Mouse (Mus musculus) thymus, postnatal 14 days (tissue): ENCODE results near the gene Cdh4.

Experiments used
- DNase-seq: peaks from one replicate; pipeline ENCODE4 v3.0.0; 2021

Cdh4 gene

DNA sequence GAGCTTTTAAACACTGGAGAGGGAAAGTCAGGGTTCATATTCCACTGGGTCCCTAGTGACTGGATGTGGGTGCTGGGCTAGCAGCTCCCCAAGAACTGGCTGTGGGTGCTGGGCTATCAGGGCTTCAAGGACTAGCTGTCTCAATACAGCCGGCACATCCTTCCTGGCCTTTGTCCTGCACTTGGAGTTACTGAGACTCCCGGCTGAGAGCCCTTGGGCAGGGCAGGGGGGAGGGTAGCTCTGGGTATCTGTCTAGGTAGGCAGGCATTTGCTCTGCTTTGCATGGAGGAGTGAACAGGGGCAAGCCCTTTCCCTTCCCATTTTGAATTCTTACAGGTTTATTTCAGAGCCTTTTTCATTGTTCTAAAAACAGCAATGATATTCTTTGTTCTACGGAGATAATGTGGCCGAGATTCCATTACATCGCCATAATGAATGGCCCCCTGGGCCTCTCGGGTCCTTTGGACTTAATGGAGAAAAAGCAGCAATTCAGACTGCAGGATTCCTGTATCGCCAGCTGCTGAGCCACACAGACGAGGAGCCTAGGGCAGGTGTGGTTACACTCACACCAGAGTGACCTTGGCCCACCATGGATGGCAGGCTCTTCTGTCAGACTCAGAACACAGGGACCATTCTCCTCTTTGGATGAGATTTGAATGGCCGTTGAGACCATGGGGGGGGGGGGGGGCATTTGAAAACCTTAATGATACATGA is 97.5 kb downstream of the Cdh4 start:
- no peak for DNase-seq

DNA sequence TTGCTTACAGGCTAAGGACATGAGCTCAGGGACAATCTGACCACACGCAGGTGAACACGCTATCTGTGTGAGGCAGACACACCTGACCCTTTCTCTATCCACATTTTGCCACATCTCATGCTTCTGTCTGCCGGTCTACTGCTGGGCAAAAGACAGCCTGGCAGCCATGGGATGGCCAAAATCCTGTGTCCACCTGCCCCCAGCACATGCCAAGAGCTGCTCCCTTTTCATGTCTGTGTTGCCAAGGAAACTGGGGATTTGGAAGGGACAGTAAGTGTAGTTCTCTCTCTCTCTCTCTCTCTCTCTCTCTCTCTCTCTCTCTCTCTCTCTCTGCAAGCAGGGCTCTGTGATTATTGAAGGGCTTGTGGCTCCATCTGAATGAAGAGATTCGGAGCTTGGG is 98.9 kb downstream of the Cdh4 start:
- DNase-seq = no peak

DNA sequence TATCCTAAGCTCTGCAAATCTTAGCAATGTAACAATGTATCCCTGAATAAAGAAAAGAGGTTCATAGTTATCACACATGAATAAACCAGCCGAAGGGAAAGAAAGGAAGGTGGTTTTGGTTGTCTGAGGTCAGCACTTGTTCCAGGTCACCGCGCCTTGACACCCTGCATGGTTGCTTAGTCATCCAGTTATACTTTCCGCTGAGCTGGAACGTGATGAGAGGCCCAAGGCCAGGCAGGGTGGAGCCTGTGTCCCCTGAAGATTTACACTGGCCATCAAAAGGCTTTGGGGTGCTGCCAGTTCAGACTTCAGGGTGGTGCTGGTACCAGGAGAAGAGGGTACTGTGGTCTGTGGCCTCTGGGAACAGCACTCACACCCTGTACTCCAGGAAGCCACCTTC is 105.4 kb downstream of the Cdh4 start:
- no peak for DNase-seq

DNA sequence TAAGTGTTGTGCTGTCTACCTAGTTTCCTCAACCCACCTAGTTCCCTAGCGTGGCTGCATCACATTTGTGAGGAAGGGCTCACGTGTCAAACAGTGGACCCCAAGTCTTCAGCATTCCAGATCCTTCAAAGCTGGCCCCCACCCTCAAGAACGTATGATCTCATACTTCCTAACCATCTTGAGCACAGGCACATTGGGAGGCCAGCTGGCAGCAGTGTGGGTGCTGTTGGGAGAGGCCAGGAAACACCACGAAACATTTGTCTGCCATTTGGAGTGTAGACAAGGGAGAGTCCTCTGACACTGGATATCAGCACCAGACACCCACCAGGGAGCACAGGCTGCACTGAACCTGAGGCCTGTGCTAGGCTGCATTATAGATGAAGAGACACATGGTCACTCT is 113.7 kb downstream of the Cdh4 start:
- no peak for DNase-seq

DNA sequence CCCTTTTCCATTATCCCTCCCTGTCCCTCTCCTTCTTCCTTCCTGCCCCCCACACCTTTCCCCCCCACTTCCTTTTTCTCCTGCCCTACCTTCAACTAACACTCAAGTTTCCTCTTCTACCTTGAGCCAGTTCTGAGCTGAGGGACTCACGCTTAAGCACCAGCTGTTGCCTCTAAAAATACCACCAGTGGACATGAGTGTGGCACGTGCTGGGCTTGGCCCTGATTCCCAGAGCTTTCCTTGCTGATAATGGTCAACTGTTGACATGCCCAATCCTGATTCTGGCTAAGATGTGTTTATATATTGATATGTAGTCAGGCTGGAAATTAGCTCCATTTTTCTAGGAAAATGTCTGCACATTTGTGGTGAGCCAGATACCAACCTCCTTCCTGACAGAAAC is 120.1 kb downstream of the Cdh4 start:
- DNase-seq = no peak

DNA sequence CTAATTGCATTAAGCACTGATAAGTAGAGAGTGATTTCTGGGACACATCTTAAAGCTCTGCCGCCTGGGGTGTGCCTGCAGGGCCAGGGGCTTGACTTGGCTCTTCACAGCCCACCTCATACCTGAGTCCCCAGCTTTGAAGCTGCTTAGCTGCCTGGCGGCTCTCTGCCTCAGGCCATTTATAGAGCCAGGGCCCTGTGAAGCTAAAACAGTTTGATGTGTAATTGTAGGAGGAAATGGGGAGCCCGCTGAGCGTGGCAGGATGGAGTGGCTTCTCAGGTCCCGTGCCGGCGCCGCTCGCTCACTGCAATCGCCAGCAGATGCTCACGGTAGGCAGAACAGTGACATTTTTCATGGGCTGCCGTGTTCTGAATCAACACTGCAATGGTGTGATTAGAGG is 123.4 kb downstream of the Cdh4 start:
- DNase-seq = no peak

DNA sequence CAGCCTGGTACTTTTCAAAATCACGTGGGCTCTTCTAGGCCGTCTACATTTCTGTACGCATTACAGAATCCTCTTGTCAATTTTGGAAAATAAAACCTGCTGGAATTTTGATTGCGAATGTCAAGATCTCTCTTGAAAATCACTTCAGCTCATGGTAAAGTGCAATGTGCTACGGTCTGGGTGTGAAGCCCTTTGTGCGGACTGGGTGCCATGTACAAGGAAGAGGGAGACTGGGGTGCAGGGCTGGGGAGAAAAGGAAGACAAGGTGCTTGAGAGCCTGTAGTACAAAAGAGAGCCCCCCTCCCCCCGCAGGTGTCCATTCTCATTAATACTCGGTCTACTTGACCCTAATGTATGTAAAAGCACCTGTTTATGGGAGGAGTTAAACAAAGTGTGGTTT is 125.7 kb downstream of the Cdh4 start:
- no peak for DNase-seq

DNA sequence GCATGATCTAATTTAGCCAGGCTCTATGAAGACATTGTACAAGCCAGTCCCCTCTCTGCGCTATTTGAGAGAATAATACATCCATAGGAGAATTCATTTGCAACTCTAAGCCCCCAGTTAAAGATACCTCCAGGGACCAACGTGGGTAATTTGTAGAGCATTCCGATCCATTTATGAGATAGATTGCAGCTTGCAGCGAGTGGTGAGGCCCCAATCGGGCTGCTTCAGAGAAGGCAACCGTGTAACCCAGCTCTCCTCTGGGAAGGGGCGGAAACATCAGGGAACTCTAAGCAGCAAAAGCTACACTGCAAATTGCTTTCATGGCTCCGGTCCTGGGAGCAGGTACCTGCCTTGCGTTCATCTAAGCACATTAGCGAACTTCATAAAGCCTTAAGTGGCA is 126.9 kb downstream of the Cdh4 start:
- no peak for DNase-seq

DNA sequence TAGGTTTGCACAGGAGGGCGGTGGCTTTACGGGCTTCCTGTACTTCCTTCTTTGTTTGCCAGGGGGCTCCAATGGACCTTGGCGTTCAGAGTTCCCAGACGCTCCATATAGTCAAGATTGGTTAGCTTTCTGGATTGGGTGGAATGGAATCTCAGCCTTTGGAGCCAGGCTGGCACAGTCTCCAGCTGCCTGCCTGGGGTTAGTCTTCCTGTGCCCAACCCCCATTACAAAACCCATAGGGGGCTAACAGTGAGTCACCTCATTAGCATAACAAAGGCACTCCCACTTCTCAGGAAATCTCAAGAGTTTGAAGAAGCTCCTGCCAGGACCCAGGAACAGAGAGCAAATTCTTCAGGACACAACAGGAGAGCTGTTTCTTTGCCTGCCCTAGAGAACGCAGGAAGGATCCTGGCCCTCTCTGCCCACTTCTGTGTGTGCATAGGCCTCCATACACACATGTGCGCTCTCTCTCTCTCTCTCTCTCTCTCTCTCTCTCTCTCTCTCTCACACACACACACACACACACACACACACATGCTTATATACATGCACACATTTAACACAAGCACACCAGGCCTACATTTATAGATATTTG is 129.0 kb downstream of the Cdh4 start:
- no peak for DNase-seq

DNA sequence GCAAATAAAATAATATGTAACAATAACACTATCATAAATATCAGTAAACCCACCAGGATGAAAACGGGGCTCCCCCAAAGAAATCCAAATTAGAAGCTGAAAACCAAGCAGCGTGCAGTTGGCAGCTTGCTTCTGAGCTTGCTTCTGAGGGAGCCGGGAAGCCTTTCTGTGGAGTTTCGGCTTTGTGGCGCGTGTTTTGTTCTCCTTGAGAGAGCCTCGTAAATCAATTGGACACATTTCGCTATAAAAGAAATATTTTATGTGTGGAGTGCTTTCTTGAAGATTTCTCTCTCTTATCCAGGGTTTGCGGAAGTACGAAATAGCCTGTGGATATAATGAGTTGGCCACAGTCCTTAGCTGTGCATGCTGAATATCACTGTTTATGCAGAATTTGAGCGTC is 131.1 kb downstream of the Cdh4 start:
- no peak for DNase-seq

DNA sequence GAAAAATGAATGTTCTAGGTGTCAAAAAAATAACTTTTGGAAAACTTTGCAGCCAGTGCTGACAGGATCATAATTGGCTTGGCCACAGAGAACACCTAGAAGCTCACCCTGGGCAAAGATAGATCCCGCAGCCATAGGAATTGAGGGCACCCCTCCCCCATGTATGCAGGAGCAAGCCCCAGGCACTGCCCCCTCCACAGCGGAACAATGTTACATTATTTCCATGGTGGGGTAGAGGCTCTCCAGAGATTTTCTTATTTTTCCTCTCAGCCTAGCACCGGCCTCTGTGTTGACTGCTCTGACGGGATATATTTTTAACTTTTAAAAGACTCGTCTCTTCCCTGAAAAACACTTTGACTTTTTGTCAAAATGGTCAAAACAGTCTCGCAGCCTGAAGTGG is 131.6 kb downstream of the Cdh4 start:
- DNase-seq = no peak

DNA sequence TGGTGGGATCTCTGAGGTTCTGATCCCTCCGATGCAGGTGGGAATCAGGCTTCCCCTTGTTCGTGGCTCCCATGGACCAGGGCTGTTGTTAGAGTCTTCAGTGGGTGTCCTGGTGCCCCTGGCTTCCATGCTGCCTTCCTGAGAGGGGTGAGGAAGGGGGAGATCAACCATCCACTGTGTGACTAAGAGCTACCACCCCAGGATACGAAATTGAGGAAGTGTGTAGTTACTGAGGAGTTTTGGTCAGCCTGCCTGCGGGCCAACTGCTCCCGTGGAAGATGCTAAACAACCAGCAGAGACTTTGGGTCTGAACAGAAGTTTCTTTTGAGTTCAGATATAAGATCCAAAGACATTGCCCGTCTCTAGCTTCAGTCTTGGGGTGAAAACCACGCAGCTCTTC is 133.4 kb downstream of the Cdh4 start:
- no peak for DNase-seq

DNA sequence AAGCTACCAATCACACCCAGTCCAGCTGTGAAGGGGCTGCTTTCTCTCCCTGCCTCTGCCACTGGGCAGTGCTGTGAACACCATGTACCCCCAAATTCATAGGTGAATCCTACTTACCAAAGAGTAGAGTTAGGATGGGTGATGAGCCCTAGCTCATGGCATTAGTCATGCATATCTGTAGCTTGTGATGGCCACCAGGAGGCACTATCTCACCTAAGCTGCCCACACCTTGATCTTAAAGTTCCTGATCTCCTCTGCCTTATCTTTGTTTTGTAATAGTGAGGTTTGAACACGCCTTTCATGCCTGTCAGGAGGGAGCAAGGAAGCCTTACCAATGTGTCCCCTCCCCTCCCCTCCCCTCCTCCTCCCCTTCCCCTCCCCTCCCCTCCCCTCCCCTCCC is 134.0 kb downstream of the Cdh4 start:
- no peak for DNase-seq

DNA sequence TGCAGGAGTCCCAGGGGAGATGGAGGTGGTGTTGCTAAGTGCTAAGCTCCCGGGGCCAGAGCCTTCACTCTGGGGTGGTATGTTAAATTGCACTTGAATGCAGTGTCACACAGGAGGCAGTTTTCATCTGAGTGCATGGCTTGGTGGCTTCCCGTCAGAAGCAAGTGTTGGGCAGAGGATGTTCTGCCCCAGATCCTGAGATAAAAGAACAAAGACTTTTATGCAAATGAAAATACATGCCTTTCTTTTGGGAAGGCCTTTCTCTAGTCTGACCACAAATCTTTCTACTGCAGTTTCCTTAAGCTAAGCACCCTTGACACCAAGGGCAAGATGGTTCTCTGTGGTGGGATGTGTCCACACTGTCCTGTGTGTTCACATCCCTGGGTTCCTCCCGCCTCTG is 136.1 kb downstream of the Cdh4 start:
- no peak for DNase-seq

DNA sequence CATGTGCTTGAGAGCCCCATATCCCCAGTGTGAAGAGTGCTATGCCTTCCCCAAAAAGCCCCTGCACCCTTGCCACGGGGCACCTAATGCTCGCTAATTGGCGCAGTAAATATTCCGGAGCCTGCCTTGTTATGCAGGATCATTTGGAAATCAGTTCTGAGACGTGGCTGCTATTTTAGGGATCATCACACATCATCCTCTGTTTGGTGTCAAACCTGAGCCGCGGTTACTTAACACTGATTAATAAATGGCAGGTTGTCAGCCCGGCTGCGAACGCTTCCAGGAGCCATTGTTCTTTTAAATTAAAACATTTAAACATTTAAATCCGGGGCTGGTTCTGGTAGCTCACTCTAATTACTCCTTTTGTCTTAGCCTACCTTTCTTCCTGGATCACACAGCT is 136.6 kb downstream of the Cdh4 start:
- DNase-seq = no peak

DNA sequence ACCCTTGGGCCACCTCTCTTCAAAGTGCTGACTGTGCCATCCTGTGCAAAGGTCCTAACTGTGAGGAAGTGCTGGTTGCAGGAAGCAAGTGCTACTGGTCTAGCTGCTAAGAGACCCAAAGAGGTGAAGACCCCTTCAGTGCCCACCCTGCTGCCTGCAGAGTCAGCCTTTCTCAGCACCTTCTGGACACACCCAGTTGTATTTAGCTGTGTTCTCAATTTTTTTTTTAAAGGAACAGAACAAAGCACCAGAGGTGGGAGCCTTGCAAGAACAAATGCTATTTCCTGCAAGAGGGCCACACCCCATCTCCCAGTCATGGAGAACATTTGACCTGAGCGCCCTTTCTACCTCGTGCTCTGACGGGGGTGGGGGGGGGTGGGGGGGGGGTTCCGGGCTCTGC is 138.2 kb downstream of the Cdh4 start:
- DNase-seq = no peak

DNA sequence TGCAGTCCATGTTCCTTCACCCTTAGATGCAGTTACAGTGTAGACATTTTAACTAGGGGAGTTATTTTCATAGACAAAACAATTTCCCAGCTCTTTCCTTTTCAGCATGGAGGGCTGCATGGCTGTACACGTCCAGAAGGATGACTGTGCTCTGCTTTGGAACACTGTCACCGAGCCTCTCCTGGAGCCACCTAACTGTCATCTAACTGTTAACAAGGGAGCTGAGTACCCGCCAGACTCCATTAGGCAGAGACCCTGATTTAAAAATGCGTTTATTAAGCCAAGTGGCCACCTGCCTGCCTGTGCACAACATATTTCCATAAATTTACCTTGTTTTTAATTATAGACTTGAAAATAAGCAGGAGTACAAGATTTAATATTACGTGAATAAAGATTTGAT is 138.8 kb downstream of the Cdh4 start:
- no peak for DNase-seq

DNA sequence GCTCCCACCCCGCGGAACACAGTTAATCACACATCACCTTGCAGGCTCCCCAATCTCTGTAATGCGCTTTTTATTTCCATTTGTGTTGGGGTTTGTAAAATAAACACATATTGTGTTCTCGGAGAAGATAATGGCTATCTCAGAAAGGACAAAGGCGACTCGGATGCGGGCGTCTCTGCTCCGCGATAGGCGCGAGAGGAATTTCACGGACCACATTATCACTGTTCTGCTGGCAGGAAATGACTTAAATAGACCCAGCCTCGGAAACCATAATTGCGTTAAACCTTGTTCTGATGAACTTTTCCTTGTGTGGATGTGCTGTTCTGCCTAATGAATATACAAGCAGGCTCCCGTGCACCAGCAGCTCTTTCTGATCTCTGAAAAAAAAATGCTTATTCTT is 140.7 kb downstream of the Cdh4 start:
- DNase-seq = no peak

DNA sequence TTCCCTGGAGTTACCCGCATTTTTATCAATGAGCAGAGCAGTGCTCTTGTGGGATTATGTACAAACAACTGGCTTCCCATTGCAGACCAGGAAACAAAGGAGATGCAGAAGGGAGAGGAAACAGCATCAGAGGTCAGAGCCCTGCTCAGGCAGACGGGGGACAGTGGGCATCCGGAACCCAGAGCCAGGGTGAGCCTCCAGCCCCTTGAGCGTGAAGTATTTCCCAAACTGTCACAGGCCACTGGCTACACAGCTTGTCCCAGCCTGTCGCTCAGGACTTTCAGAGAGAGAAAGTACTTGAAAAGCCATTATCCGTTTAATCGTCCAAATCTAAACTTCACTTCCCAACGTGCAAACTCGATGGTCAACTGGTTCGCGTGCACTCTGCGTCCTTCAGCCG is 142.4 kb downstream of the Cdh4 start:
- no peak for DNase-seq

DNA sequence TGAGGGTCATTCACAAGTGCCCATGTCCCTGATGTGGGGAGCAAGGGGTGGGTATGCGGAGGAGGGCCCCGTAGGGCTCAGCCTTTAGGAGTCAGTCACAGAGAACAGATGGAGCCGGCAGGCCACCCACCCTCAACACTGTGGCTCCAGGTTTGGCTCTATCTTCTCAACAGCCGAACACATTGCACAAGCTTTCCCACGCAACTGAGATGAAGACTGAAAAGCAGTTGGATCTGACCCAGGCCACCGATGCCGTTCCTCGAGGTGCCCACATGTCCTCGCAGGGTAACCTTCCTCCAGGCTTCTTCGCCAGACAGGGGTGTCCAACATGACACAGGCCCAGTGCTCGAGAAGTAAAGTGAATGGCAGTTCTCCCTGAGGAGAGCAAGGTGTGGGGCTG is 144.2 kb downstream of the Cdh4 start:
- DNase-seq = no peak

DNA sequence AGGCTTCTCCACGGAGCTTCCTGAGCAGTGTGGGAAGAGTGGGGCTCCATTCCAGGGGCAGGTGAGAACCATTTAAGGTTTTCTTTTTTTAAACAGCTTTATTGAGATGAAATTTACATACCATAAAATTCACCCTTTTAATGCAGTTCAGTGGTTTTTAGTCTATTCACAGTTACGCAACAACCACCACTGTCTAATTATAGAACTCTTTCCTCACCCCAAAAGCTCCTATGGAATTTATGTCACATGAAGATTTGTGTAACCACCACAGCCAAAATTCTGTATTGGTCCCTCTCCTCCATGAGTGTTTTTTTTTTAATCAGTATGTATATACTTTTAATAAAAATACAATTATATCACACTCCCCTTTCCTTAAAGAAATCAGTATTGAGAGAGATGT is 144.8 kb downstream of the Cdh4 start:
- no peak for DNase-seq

DNA sequence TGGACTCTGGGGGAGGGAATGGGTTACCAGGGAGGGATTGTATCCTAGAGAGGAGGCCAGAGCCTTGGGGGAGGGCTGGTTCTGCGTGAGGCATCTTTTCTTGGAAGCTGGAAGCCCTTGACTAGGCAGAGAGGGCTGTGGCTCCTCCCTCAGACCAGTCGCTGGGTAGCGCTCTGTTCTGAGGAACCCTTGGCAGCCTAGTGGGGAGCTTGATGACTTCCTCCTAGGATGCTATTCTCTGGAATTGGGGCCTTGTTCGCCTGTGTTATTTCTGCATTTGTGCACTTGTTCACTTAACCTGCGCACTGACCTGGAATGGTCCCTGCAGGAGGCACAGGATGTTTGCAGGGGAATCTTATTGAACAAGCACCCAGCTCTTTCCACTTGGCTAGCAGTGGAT is 149.4 kb downstream of the Cdh4 start:
- no peak for DNase-seq

DNA sequence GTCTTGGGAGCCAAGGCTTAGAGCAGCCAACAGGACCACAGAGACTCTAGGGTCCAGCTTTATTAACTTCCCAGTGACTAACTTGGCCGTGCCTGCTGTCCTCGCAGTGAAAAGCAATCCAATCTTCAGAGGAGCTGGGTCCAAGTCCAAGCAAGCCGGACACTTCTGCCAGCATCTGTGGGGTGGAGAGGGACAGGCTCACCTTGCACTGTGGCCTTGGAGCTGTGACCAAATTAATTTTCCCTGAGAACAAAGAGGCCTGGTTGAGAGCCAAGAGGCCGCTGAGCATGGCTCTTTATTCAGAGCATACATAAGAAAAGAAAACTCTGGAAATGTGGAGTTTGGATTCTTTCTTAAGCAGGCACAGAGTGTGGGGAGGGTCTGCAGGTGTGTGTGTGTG is 152.8 kb downstream of the Cdh4 start:
- no peak for DNase-seq

DNA sequence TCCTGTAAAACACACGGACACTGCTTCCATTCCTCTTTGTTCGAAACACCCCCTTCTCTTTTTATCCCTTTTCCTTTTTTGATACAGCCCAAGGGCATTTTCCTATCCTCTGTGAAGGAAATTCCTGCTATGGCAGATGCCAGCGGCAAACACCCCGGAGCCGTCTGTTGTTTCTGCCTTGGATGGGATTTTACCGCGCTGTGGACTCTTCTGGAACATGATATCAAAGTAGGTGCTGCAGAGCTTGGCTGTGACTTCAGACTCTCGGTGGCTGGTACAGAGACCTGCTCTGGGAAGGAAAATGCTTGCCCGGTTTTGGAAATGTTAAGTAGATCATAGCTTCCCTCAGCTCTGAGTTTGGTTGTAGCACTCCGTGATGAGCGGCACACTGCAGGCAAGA is 156.7 kb downstream of the Cdh4 start:
- DNase-seq = no peak

DNA sequence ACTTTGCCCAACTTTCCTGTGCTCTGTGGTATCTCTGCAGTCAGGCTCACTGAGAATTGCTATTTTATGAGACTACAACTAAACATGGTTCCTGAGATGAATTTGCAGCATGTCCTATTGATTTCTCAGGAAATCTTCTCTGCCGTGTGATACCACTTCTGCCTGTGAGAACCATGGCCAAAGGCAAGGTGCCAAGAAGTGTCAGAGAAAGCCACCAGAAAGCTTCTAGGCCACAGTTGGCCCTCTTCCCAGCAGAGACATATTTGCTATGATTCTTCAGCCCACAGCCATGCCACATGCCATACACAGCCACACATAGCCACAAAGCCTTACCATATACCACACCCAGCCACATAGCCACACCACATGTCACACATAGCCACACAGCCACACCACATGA is 157.7 kb downstream of the Cdh4 start:
- DNase-seq = no peak
